Mouse (Mus musculus): ENCODE measurements around the gene Fam126b. TPM values are rescaled to one million over a fixed set of nuclear protein-coding genes. Genes with fewer than 3 reads are reported as not detected.
"Not testable (repeated sequence)": the region's sequence is repeated elsewhere in the genome, so short reads cannot be mapped to it uniquely, and the experiment has no call there.

The Fam126b gene
- polyA plus RNA-seq, 1 experiment from 2014 or later: 17.7 TPM

GRCm38 (mm10) chr1:58560370-58560769 is 25.8 kb downstream of the Fam126b start:
- not testable (repeated sequence) for H3K9ac ChIP-seq (ENCODE audit: low read depth, low read length); H3K4me1 ChIP-seq (ENCODE audit: control insufficient read depth, insufficient read depth, low read depth, low read length); ATAC-seq; H3K36me3 ChIP-seq (ENCODE audit: control insufficient read depth, insufficient read depth, low read length); H3K27ac ChIP-seq (ENCODE audit: low read depth, low read length); H3K9me3 ChIP-seq (ENCODE audit: control insufficient read depth, low read length); H3K4me2 ChIP-seq (ENCODE audit: low read length); H3K4me3 ChIP-seq (ENCODE audit: low read length); H3K27me3 ChIP-seq (replicated peaks; ENCODE audit: control insufficient read depth, insufficient read depth, low read length)
- WGBS: 93% methylated on average over 6 of the region's 6 CpGs

- Histone ChIP-seq H3K4me1 (ENCODE audit: control insufficient read depth, insufficient read depth, low read depth, low read length) (no peaks in the 10 kb centered on the region), H3K9me3 (ENCODE audit: control insufficient read depth, low read length) (no peaks in the 10 kb centered on the region), H3K36me3 (ENCODE audit: control insufficient read depth, insufficient read depth, low read length) (peaks cover 29% of the 10 kb centered on the region), H3K4me3 (ENCODE audit: low read length) (no peak overlapping the region), H3K4me2 (ENCODE audit: low read length) (no peak overlapping the region), H3K27me3 (replicated peaks; ENCODE audit: control insufficient read depth, insufficient read depth, low read length) (no peaks in the 10 kb centered on the region), H3K27ac (ENCODE audit: low read depth, low read length) (no peak overlapping the region), H3K9ac (ENCODE audit: low read depth, low read length) (no peak overlapping the region)
- ATAC-seq: no peak
- 90% methylated on average over 1 of the region's 1 CpGs for WGBS
These were observed 44.7 kb downstream of the Fam126b start for GRCm38 (mm10) chr1:58541386-58541785.

GRCm38 (mm10) chr1:58507249-58507648 is 78.9 kb downstream of the Fam126b start:
- H3K36me3 ChIP-seq (ENCODE audit: control insufficient read depth, insufficient read depth, low read length): peaks cover 5% of the 10 kb centered on the region
- H3K4me2 ChIP-seq (ENCODE audit: low read length): no peak overlapping the region
- H3K9me3 ChIP-seq (ENCODE audit: control insufficient read depth, low read length): peaks cover 20% of the 10 kb centered on the region
- no peaks in the 10 kb centered on the region for H3K27me3 ChIP-seq (replicated peaks; ENCODE audit: control insufficient read depth, insufficient read depth, low read length)
- no peak overlapping the region for H3K27ac ChIP-seq (ENCODE audit: low read depth, low read length)
- H3K4me1 ChIP-seq (ENCODE audit: control insufficient read depth, insufficient read depth, low read depth, low read length): peaks cover 15% of the 10 kb centered on the region
- no peak overlapping the region for H3K4me3 ChIP-seq (ENCODE audit: low read length)
- ATAC-seq: no peak
- no peak overlapping the region for H3K9ac ChIP-seq (ENCODE audit: low read depth, low read length)
- WGBS: 95% methylated on average over 3 of the region's 3 CpGs

DNA sequence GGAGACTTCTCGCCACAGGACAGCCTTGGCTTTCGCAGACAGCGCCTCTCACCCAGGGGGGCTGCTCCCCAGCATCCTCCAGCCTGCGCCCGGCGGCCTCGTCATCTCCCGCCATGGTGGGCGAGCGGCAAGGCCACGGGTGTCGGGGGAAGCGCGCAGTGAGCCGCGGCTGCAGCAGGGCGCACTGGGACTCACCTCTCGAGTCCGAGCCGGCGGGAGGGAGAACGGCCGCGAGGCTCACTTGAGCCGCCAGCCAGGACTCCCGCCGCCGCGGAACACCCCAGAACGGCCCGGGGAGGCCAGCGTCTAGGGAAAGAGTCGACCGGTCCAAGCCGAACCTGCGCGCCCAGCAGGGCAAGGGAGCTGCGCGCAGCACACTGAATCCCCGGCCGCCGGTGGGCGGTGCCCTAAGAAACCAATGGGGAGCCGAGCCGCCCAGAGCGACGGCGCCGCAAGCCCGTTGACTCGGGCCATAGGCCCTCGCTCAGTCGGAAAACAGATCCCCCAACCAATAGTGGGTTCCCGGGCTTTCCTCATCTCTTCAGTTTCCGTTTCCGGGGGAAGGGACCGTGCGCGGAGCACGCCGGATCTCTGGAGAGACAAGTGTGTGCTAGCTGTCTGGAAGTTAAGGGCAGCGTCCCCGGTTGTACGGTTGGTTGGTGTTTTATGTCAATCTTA is 81.4 kb downstream of the Fam126b start, which contains the start of gene Orc2:
Gene Orc2 (minus strand): TSS at position 533 of the 678 bp plus-strand sequence.
- peak within 1 kb of the TSS; percentile 100 for H3K4me3 ChIP-seq (ENCODE audit: low read length)
- peaks cover 20% of the 10 kb centered on the region for H3K9me3 ChIP-seq (ENCODE audit: control insufficient read depth, low read length)
- peaks cover 11% of the 10 kb centered on the region for H3K36me3 ChIP-seq (ENCODE audit: control insufficient read depth, insufficient read depth, low read length)
- under 1% methylated on average over 45 of the region's 64 CpGs for WGBS
- no peaks in the 10 kb centered on the region for H3K27me3 ChIP-seq (replicated peaks; ENCODE audit: control insufficient read depth, insufficient read depth, low read length)
- peak within 1 kb of the TSS; percentile 84 for H3K27ac ChIP-seq (ENCODE audit: low read depth, low read length)
- H3K9ac ChIP-seq (ENCODE audit: low read depth, low read length): peak within 1 kb of the TSS; percentile 91
- peak; percentile 100 for ATAC-seq
- peak within 1 kb of the TSS; percentile 94 for H3K4me2 ChIP-seq (ENCODE audit: low read length)
- H3K4me1 ChIP-seq (ENCODE audit: control insufficient read depth, insufficient read depth, low read depth, low read length): peaks cover 15% of the 10 kb centered on the region

DNA sequence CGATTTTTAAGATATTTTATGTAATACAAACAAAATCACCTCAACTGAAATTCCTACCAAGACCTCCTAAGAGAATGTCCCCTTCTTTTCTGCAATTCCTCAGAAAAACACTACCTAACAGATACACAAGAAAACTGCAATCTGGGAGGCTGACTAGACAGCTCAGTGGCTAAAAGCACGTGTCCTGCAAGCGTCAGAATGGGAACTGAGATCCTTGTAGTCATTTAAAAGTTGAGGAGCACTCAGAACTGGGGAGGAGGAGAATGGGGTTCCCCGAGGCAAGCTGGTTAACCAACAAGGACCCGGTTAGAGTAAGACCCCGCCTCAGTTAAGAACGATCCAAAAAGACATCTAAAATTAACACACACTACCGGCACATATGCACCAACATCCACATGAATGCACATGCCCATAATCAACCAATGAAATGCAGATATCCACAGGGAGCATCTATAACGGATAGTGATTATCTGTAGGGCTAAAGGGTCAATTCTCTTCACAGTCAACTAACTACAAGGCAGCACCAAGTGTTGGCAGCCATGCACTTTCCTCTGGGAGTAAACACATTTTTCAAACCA is 82.2 kb downstream of the Fam126b start:
- no peak for ATAC-seq

GRCm38 (mm10) chr1:58503134-58503533 is 83.0 kb downstream of the Fam126b start:
- Histone ChIP-seq H3K27me3 (replicated peaks; ENCODE audit: control insufficient read depth, insufficient read depth, low read length) (no peaks in the 10 kb centered on the region), H3K4me3 (ENCODE audit: low read length) (no peak overlapping the region), H3K36me3 (ENCODE audit: control insufficient read depth, insufficient read depth, low read length) (peaks cover 16% of the 10 kb centered on the region), H3K9ac (ENCODE audit: low read depth, low read length) (no peak overlapping the region), H3K9me3 (ENCODE audit: control insufficient read depth, low read length) (peaks cover 15% of the 10 kb centered on the region), H3K4me2 (ENCODE audit: low read length) (no peak overlapping the region), H3K4me1 (ENCODE audit: control insufficient read depth, insufficient read depth, low read depth, low read length) (peaks cover 15% of the 10 kb centered on the region), H3K27ac (ENCODE audit: low read depth, low read length) (no peak overlapping the region)
- no peak for ATAC-seq

More for the DNA sequence above, 82.2 kb downstream of the Fam126b start:
- peak overlapping the region; percentile 84 for H3K27ac ChIP-seq (ENCODE audit: low read depth, low read length)
- peaks cover 15% of the 10 kb centered on the region for H3K4me1 ChIP-seq (ENCODE audit: control insufficient read depth, insufficient read depth, low read depth, low read length)
- peak overlapping the region; percentile 94 for H3K4me2 ChIP-seq (ENCODE audit: low read length)
- H3K4me3 ChIP-seq (ENCODE audit: low read length): peak overlapping the region; percentile 100
- no peaks in the 10 kb centered on the region for H3K27me3 ChIP-seq (replicated peaks; ENCODE audit: control insufficient read depth, insufficient read depth, low read length)
- 22% methylated on average over 9 of the region's 9 CpGs for WGBS
- H3K9me3 ChIP-seq (ENCODE audit: control insufficient read depth, low read length): peaks cover 20% of the 10 kb centered on the region
- peak overlapping the region; percentile 91 for H3K9ac ChIP-seq (ENCODE audit: low read depth, low read length)
- H3K36me3 ChIP-seq (ENCODE audit: control insufficient read depth, insufficient read depth, low read length): peaks cover 16% of the 10 kb centered on the region

DNA sequence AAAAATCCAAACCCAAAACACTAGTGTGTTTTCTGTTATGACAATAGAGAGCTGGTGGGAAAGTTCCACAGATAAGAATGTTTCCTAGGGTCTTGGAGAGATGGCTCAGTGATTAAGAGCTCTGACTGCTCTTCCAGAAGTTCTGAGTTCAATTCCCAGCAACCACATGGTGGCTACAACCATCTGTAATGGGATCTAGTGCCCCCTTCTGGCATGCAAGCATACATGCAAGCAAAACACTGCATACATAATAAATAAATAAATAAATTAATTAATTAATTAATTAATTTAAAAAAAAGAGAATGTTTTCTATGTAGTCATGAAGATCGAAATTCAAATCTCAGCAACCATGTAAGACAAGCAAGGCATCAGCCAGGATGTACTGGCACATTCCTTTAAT is 87.4 kb downstream of the Fam126b start:
- H3K9ac ChIP-seq (ENCODE audit: low read depth, low read length): no peak overlapping the region

DNA sequence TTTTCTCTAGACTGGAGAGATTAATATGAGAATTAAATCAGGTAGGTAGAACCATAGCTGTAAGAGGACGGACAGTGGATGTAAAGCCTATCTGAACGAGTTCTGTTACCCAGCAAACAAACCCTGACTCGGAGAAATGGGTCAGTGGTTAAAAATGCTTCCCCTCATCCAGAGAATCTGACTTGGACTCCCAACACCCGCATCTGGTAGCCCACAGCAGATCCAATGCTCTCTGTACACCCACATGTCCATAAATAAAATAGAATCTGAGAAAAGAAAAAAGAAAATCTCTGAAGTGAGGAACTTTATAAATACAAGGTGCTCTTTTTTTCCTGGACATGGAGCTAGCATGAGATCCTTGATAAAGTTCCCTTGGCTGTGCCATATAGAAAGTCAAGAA is 88.4 kb downstream of the Fam126b start:
- Histone ChIP-seq H3K27ac (ENCODE audit: low read depth, low read length) (no peak overlapping the region), H3K9me3 (ENCODE audit: control insufficient read depth, low read length) (no peaks in the 10 kb centered on the region), H3K4me2 (ENCODE audit: low read length) (no peak overlapping the region), H3K4me1 (ENCODE audit: control insufficient read depth, insufficient read depth, low read depth, low read length) (no peaks in the 10 kb centered on the region), H3K4me3 (ENCODE audit: low read length) (no peak overlapping the region), H3K27me3 (replicated peaks; ENCODE audit: control insufficient read depth, insufficient read depth, low read length) (no peaks in the 10 kb centered on the region), H3K9ac (ENCODE audit: low read depth, low read length) (no peak overlapping the region), H3K36me3 (ENCODE audit: control insufficient read depth, insufficient read depth, low read length) (peaks cover 26% of the 10 kb centered on the region)
- WGBS: 92% methylated on average over 4 of the region's 4 CpGs
- ATAC-seq: no peak

More for the DNA sequence above, 87.4 kb downstream of the Fam126b start:
- H3K4me3 ChIP-seq (ENCODE audit: low read length): no peak overlapping the region
- H3K27me3 ChIP-seq (replicated peaks; ENCODE audit: control insufficient read depth, insufficient read depth, low read length): no peaks in the 10 kb centered on the region
- peaks cover 22% of the 10 kb centered on the region for H3K36me3 ChIP-seq (ENCODE audit: control insufficient read depth, insufficient read depth, low read length)
- H3K9me3 ChIP-seq (ENCODE audit: control insufficient read depth, low read length): no peaks in the 10 kb centered on the region
- no peak overlapping the region for H3K4me2 ChIP-seq (ENCODE audit: low read length)
- no peak overlapping the region for H3K27ac ChIP-seq (ENCODE audit: low read depth, low read length)
- 98% methylated on average over 1 of the region's 1 CpGs for WGBS
- H3K4me1 ChIP-seq (ENCODE audit: control insufficient read depth, insufficient read depth, low read depth, low read length): peaks cover 7% of the 10 kb centered on the region
- no peak for ATAC-seq

GRCm38 (mm10) chr1:58495603-58496002 is 90.5 kb downstream of the Fam126b start:
- no peaks in the 10 kb centered on the region for H3K4me1 ChIP-seq (ENCODE audit: control insufficient read depth, insufficient read depth, low read depth, low read length)

More at GRCm38 (mm10) chr1:58495603-58496002, 90.5 kb downstream of the Fam126b start:
- no peak for ATAC-seq
- Histone ChIP-seq H3K9ac (ENCODE audit: low read depth, low read length) (no peak overlapping the region), H3K4me3 (ENCODE audit: low read length) (no peak overlapping the region), H3K36me3 (ENCODE audit: control insufficient read depth, insufficient read depth, low read length) (peaks cover 34% of the 10 kb centered on the region), H3K27ac (ENCODE audit: low read depth, low read length) (no peak overlapping the region), H3K27me3 (replicated peaks; ENCODE audit: control insufficient read depth, insufficient read depth, low read length) (no peaks in the 10 kb centered on the region), H3K4me2 (ENCODE audit: low read length) (no peak overlapping the region), H3K9me3 (ENCODE audit: control insufficient read depth, low read length) (no peaks in the 10 kb centered on the region)
- WGBS: 93% methylated on average over 6 of the region's 6 CpGs

Data from hindbrain, embryonic 16.5 days (tissue).